Mouse (Mus musculus) megakaryocyte, adult 5-6 weeks (primary cell): ENCODE measurements around the gene Anks1. TPM values are rescaled to one million over a fixed set of nuclear protein-coding genes. Genes with fewer than 3 reads are reported as not detected.
A peak's percentile ranks its signal among the peaks of the same experiment; 100 is the strongest.
"Not testable (repeated sequence)": the region's sequence is repeated elsewhere in the genome, so short reads cannot be mapped to it uniquely, and the experiment has no call there.

Experiments used
- ATAC-seq: 2 replicates; pipeline ENCODE4 v1.8.0; 2016; ENCODE audit warnings: mild to moderate bottlenecking, inconsistent platforms; ENCODE audit not compliant: poor library complexity, severe bottlenecking
- total RNA-seq, 2 experiments: library from RNA; stranded (forward) in 1 of 2; stranded (reverse) in 1 of 2; fragments of 153-499, 151-499 nt in 1 of 2; fragments of 221-1000, 200-1000 nt in 1 of 2; gene quantifications; 2 replicates each; pipeline versions ENCODE4 v1.2.3 to v1.2.4; 2015 to 2017

The Anks1 gene
- total RNA-seq, 2 experiments from 2014 or later = 22.6 to 25.9 TPM

- ATAC-seq = no peak
Observed at GRCm38 (mm10) chr17:27930291-27930690, 21.2 kb downstream of the Anks1 start.

DNA sequence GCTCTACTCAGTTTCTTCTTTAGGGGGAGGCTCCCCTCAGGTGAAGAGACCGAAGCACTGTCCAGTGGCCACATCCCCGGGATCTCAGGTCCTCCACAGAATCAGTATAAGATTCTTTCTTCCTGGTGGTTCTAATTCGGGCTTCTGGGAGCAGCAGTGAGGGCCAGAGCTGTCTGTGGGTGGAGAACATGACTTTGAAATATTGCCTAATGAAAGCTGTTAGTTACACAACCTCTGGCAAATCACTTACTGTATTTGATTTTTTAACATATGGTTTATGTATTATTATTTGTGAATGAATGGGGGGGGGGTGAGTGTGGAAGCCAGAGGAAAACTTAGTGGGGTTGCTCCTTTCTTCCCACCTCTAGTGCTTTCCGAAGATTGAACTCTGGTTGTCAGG lies 22.7 kb downstream of the Anks1 start:
- no peak for ATAC-seq

- no peak for ATAC-seq
Observed at GRCm38 (mm10) chr17:27934136-27934910, 25.2 kb downstream of the Anks1 start.

GRCm38 (mm10) chr17:27935091-27935490 lies 26.0 kb downstream of the Anks1 start:
- peak; percentile 90 for ATAC-seq

DNA sequence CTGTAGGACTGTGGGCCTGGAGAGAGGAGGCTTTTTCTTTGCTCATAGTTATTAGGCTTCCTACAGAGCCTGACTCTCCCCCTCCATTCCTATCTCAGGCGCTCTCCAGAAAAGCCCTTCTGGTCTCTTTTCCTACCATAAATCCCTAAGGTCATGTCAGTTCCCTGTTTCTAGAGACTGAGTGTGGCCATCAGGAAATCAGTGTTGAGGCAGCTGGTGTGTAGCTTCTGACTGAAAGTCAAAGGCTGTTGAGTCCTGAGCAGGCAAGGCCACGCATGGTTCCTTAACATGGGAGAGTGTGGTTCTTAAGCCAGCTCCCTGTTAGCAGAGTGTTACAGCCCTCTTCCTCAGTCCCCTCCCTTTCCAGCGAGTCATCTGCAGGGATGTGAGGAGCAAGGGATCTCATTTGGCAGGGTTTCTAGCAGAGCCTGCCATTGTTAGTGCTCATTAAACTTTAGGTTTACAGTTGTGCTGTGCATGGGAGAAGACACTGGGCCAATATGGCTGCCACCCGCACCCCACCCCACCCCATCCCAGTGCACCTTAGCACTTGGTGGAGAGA lies 28.0 kb downstream of the Anks1 start:
- ATAC-seq = no peak

GRCm38 (mm10) chr17:27938121-27938754 lies 29.1 kb downstream of the Anks1 start:
- peak; percentile 36 for ATAC-seq

DNA sequence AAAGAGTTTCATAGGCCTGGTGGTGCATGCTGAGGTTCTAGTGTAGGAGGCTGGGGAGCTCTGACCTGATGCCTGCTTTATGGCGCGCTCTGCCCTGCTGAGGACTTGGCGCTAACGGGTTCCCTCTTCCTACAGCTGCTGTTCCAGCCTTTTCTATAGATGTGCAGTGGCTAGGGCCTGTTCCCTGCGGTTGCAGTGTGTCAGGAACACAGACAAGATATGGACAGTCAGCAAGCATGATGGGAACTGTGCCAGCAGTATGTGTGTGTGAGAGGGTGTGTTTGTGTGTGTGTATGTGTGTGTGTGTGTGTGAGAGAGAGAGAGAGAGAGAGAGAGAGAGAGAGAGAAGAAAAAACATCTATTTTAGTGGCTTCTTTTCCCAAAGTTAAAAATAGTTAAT lies 29.9 kb downstream of the Anks1 start:
- no peak for ATAC-seq

DNA sequence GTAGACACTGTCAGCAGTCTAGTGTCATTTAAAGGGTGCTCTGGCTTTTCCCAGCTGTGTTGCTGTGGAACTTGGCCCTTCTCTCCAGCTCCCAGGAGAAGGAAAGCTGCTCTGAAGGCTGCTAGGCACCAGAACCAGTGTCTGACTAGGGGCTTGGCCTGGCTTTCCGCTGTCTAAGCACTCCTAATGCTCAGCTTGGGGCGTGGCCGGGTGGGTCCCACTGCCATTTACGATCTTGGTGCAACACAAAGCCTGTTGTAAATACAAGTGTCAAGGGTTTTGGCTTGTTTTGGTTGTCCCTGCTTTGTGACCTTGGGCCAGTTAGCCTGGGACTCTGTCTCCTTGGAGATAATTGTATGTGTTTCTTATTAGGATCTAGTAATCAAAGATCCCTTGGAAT lies 31.2 kb downstream of the Anks1 start:
- no peak for ATAC-seq

- no peak for ATAC-seq
Observed at GRCm38 (mm10) chr17:27941178-27941577, 32.1 kb downstream of the Anks1 start.

DNA sequence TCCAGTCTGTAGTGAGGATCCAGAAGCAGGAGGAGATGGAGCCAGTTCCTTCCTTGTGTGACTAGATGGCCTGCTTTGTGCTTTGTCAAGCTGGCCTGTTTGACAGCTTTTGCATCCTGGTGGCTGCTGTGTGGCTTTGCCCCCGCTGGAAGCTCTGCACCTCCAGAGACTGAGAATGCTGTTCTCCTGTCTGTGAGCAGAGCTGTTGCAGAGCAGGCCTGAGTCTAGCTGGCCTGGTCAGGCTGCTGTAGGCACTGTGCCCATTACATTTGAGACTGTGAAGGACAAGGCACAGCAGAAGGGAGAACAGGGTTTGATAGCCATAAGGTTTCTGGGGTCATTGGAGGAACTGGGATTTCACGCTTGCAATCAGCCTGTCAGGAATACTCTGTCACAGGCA lies 32.6 kb downstream of the Anks1 start:
- no peak for ATAC-seq

- no peak for ATAC-seq
Observed at GRCm38 (mm10) chr17:27942131-27942530, 33.0 kb downstream of the Anks1 start.

- no peak for ATAC-seq
Observed at GRCm38 (mm10) chr17:27945546-27946216, 36.6 kb downstream of the Anks1 start.

GRCm38 (mm10) chr17:27946371-27946770 lies 37.3 kb downstream of the Anks1 start:
- no peak for ATAC-seq

- no peak for ATAC-seq
Observed at GRCm38 (mm10) chr17:27947155-27947554, 38.0 kb downstream of the Anks1 start.

DNA sequence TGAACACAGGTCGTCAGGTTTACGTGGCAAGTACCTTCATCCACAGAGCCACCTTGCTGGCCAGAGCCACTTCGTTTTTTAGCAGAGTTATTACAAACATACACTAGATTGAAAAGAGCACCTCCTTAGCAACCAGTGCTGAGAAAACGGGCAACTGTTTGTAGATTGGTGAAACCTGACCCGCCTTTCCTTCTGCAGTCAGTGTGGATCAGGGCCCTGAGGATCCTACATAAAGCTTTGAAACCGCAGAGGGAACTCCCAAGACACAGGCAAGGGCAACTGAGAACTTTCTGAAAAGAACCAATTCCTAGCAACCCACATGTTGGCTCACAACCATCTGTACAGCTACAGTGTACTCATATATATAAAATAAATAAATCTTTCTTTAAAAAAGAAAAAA lies 44.0 kb downstream of the Anks1 start:
- no peak for ATAC-seq

GRCm38 (mm10) chr17:27954629-27955402 lies 45.7 kb downstream of the Anks1 start:
- no peak for ATAC-seq

DNA sequence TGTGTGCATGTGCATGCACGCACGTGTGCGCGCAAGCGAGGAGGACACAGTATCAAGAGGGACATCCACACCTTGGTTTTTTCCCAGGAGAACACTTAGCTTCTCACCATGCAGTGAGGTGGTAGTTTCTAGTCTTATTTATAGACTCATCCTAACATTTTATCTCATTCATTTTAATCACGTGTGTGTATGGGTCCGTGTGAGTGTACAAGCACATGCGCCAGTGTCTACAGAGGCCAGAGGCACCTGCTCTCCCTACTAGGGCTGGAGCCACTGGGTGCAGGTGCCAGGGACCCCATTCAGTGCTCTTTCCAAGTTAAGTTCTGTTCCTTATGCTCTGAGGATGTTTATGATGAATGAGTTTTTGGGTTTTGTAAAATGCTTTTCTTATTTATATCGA lies 48.5 kb downstream of the Anks1 start:
- no peak for ATAC-seq

DNA sequence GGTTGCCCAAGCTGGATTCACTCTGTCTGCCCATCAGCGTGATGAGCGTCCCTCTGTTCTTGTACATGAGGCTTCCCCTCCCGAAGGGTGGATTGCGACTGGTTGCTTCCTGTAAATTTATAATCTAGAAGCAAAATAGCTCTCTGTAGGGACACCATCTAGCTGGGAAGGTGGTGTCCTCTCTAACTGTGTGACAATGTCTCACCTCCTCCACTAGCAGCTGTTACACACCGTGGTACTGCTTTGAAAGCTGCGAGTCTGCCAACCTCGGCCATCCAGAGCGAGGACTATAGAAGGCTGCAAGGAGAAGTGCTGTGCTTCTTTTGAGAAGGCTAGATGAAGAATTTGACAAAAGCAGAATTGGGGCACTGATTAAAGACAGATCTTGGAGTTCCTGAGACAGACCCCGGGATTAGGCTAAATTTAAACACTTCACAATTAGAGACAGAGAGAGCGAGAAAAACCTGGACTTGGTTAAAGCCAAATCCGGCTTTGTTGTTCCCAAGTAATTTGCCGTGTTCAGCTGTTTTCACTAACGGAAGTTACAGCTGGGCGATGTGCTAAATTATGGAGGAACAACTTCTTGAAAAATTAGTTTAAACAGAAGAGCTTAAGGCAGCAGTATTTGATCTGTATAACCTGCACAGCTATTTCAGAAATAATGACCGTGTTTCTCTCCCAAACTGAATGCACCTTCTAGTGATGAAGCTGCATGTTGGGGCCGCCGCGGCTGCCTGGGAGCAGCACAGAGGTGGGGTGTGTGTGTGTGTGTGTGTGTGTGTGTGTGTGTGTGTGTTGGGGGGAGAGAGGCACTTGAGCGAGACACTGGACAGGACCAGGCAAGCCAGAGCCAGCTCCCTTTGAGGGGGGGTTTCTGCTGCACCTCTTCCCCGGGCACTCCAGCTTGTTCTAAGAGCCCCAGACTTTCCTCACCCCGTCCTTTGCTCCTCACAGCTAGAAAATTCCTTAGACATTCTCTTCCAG lies 51.3 kb downstream of the Anks1 start:
- ATAC-seq = no peak

DNA sequence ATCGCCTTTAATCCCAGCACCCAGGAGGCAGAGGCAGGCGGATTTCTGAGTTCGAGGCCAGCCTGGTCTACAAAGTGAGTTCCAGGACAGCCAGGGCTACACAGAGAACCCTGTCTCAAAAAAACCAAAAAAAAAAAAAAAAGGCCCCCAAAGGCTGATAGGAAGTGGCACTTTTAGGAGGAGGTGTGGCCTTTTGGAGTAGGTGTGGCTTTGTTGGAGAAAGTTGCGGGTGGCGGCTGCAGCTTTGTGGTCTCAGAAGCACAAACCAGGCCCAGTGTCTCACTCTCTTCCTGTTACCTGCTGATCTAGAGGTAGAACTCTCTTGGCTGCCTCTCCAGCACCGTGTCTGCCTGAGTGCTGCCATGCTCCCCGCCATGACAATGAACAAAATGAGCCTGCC lies 54.0 kb downstream of the Anks1 start:
- not testable (repeated sequence) for ATAC-seq

GRCm38 (mm10) chr17:27964607-27965006 lies 55.5 kb downstream of the Anks1 start:
- no peak for ATAC-seq
